Mouse (Mus musculus) stomach, embryonic 16.5 days (tissue): Measurements from ENCODE around the gene Slc35b3. TPM values are rescaled to one million over a fixed set of nuclear protein-coding genes. Genes with fewer than 3 reads are reported as not detected.
A peak's percentile ranks its signal among the peaks of the same experiment; 100 is the strongest.

ENCODE experiments used
- ATAC-seq: fragments of 200-750 bp; cut with Nextera tagmentation; 2 replicates; pipeline ENCODE4 v1.8.0; 2017; ENCODE audit warnings: moderate number of reproducible peaks, moderate TSS enrichment; ENCODE audit not compliant: insufficient read depth, low FRiP score
- H3K27ac ChIP-seq: fragments of 300-500 bp; sonication (generic); 2 replicates; pipeline ENCODE4 v1.5.1; 2014; ENCODE audit warnings: low read length
- H3K27me3 ChIP-seq: fragments of 300-500 bp; sonication (generic); 2 replicates; pipeline ENCODE4 v1.6.1; 2014; ENCODE audit warnings: low read length, control low read depth, mixed read lengths; ENCODE audit not compliant: control insufficient read depth, insufficient read depth
- H3K36me3 ChIP-seq: fragments of 300-500 bp; sonication (generic); 2 replicates; pipeline ENCODE4 v1.6.1; 2014; ENCODE audit warnings: low read length; ENCODE audit not compliant: control insufficient read depth, insufficient read depth
- H3K4me1 ChIP-seq: fragments of 300-500 bp; sonication (generic); 2 replicates; pipeline ENCODE4 v1.6.1; 2014; ENCODE audit warnings: low read length, control low read depth, mixed read lengths; ENCODE audit not compliant: control insufficient read depth, insufficient read depth
- H3K4me2 ChIP-seq: fragments of 300-500 bp; sonication (generic); 2 replicates; pipeline ENCODE4 v1.6.1; 2014; ENCODE audit warnings: low read depth, low read length, mixed read lengths
- H3K4me3 ChIP-seq: fragments of 300-500 bp; sonication (generic); replicated peaks from 2 replicates; pipeline ENCODE4 v1.5.1; 2014; ENCODE audit warnings: mild to moderate bottlenecking, low read length
- H3K9ac ChIP-seq: fragments of 300-500 bp; sonication (generic); 2 replicates; pipeline ENCODE4 v1.6.1; 2014; ENCODE audit warnings: low read length
- H3K9me3 ChIP-seq: fragments of 300-500 bp; sonication (generic); replicated peaks from 2 replicates; pipeline ENCODE4 v1.6.1; 2016; ENCODE audit warnings: low read length, control low read depth; ENCODE audit not compliant: control insufficient read depth
- WGBS: fragments of 180-500 bp; shearing (Covaris S2); extraction: QIAGEN DNeasy Blood & Tissue Kit; methylation state at CpG from one replicate; pipeline ENCODE4 v1.1.7; 2014; 5-methylcytosine and 5-hydroxymethylcytosine counted together
- polyA plus RNA-seq: library from polyadenylated mRNA; unstranded; fragments of >200 nt; fragmentation: Nextera tagmentation; extraction: Ambion mirVana; gene quantifications from 2 replicates; pipeline ENCODE4 v1.2.1, GENCODE M21; 2015

Gene Slc35b3
- polyA plus RNA-seq, 1 experiment from 2014 or later, result 42.4 TPM

- Histone ChIP-seq H3K4me1 (no peaks in the 10 kb centered on the region), H3K27ac (no peak overlapping the region), H3K9ac (no peak overlapping the region), H3K4me3 (no peak overlapping the region), H3K4me2 (no peak overlapping the region), H3K36me3 (peaks cover 10% of the 10 kb centered on the region), H3K27me3 (no peaks in the 10 kb centered on the region), H3K9me3 (no peaks in the 10 kb centered on the region)
- WGBS, result 64% methylated on average over 1 of the region's 1 CpGs
- no peak for ATAC-seq
Observed at GRCm38 (mm10) chr13:38945767-38946166, 14.9 kb downstream of the Slc35b3 start.

GRCm38 (mm10) chr13:38944951-38945350 is 15.7 kb downstream of the Slc35b3 start:
- H3K27ac ChIP-seq, result no peak overlapping the region
- H3K4me2 ChIP-seq, result no peak overlapping the region
- no peak for ATAC-seq
- no peaks in the 10 kb centered on the region for H3K27me3 ChIP-seq
- no peak overlapping the region for H3K4me3 ChIP-seq
- H3K4me1 ChIP-seq, result no peaks in the 10 kb centered on the region
- H3K9ac ChIP-seq, result no peak overlapping the region
- 85% methylated on average over 6 of the region's 6 CpGs for WGBS
- no peaks in the 10 kb centered on the region for H3K9me3 ChIP-seq
- H3K36me3 ChIP-seq, result peaks cover 5% of the 10 kb centered on the region; the same call in 1 of the 2 replicates

GRCm38 (mm10) chr13:38941786-38942185 is 18.9 kb downstream of the Slc35b3 start:
- Histone ChIP-seq H3K4me3 (no peak overlapping the region), H3K27me3 (no peaks in the 10 kb centered on the region), H3K27ac (no peak overlapping the region; the same call in 1 of the 2 replicates), H3K36me3 (peaks cover 5% of the 10 kb centered on the region; the same call in 1 of the 2 replicates), H3K4me1 (no peaks in the 10 kb centered on the region), H3K9me3 (no peaks in the 10 kb centered on the region), H3K4me2 (no peak overlapping the region), H3K9ac (no peak overlapping the region)
- no peak for ATAC-seq
- 81% methylated on average over 4 of the region's 4 CpGs for WGBS

- ATAC-seq, result peak; percentile 62; the same call in 1 of the 2 replicates
- WGBS, result 82% methylated on average over 19 of the region's 19 CpGs
- Histone ChIP-seq H3K9ac (no peak overlapping the region), H3K9me3 (no peaks in the 10 kb centered on the region), H3K4me2 (no peak overlapping the region), H3K4me3 (no peak overlapping the region), H3K27ac (no peak overlapping the region; the same call in 1 of the 2 replicates), H3K36me3 (0 out of 2 replicates have a peak, but pooled peaks cover 3% of the 10 kb centered on the region), H3K4me1 (no peaks in the 10 kb centered on the region), H3K27me3 (no peaks in the 10 kb centered on the region)
Observed at GRCm38 (mm10) chr13:38941280-38941679, 19.4 kb downstream of the Slc35b3 start.

- no peak overlapping the region for H3K4me2 ChIP-seq
- H3K27me3 ChIP-seq, result no peaks in the 10 kb centered on the region
- no peak for ATAC-seq
- H3K9me3 ChIP-seq, result no peaks in the 10 kb centered on the region
- no peaks in the 10 kb centered on the region for H3K4me1 ChIP-seq
- H3K27ac ChIP-seq, result no peak overlapping the region
- H3K9ac ChIP-seq, result no peak overlapping the region
- 93% methylated on average over 2 of the region's 2 CpGs for WGBS
- 0 out of 2 replicates have a peak, but pooled peaks cover 10% of the 10 kb centered on the region for H3K36me3 ChIP-seq
- H3K4me3 ChIP-seq, result no peak overlapping the region
Observed at GRCm38 (mm10) chr13:38938433-38938832, 22.2 kb downstream of the Slc35b3 start.

GRCm38 (mm10) chr13:38936860-38937471 is 23.7 kb downstream of the Slc35b3 start:
- H3K4me1 ChIP-seq, result no peaks in the 10 kb centered on the region
- no peak overlapping the region for H3K4me3 ChIP-seq
- H3K27ac ChIP-seq, result no peak overlapping the region
- H3K9ac ChIP-seq, result no peak overlapping the region
- 83% methylated on average over 10 of the region's 10 CpGs for WGBS
- H3K9me3 ChIP-seq, result no peaks in the 10 kb centered on the region
- H3K36me3 ChIP-seq, result 0 out of 2 replicates have a peak, but pooled peaks cover 17% of the 10 kb centered on the region
- H3K27me3 ChIP-seq, result no peaks in the 10 kb centered on the region
- no peak for ATAC-seq
- no peak overlapping the region for H3K4me2 ChIP-seq

GRCm38 (mm10) chr13:38935856-38936446 is 24.7 kb downstream of the Slc35b3 start:
- H3K36me3 ChIP-seq, result 0 out of 2 replicates have a peak, but pooled peaks cover 21% of the 10 kb centered on the region
- H3K27ac ChIP-seq, result no peak overlapping the region
- no peak overlapping the region for H3K4me3 ChIP-seq
- ATAC-seq, result no peak
- H3K4me1 ChIP-seq, result no peaks in the 10 kb centered on the region
- no peaks in the 10 kb centered on the region for H3K27me3 ChIP-seq
- H3K9me3 ChIP-seq, result no peaks in the 10 kb centered on the region
- 92% methylated on average over 10 of the region's 10 CpGs for WGBS
- H3K9ac ChIP-seq, result no peak overlapping the region
- H3K4me2 ChIP-seq, result no peak overlapping the region

GRCm38 (mm10) chr13:38929843-38930578 is 30.7 kb downstream of the Slc35b3 start:
- Histone ChIP-seq H3K4me3 (no peak overlapping the region), H3K27me3 (no peaks in the 10 kb centered on the region), H3K4me2 (no peak overlapping the region), H3K9me3 (no peaks in the 10 kb centered on the region), H3K27ac (no peak overlapping the region), H3K9ac (no peak overlapping the region), H3K4me1 (no peaks in the 10 kb centered on the region), H3K36me3 (peaks cover 19% of the 10 kb centered on the region; the same call in 1 of the 2 replicates)
- ATAC-seq, result no peak
- 91% methylated on average over 15 of the region's 15 CpGs for WGBS

GRCm38 (mm10) chr13:38922676-38923075 is 38.0 kb downstream of the Slc35b3 start:
- Histone ChIP-seq H3K9ac (no peak overlapping the region), H3K4me2 (no peak overlapping the region), H3K27ac (no peak overlapping the region), H3K4me1 (no peaks in the 10 kb centered on the region), H3K4me3 (no peak overlapping the region), H3K9me3 (no peaks in the 10 kb centered on the region), H3K36me3 (no peaks in the 10 kb centered on the region), H3K27me3 (no peaks in the 10 kb centered on the region)
- WGBS, result 59% methylated on average over 3 of the region's 3 CpGs
- ATAC-seq, result no peak
